Mouse (Mus musculus) lung, embryonic 16.5 days (tissue): Measurements from ENCODE around the gene Ptpn14. TPM values are rescaled to one million over a fixed set of nuclear protein-coding genes. Genes with fewer than 3 reads are reported as not detected.
A peak's percentile ranks its signal among the peaks of the same experiment; 100 is the strongest.

ENCODE experiments used
- ATAC-seq: fragments of 200-750 bp; cut with Nextera tagmentation; 2 replicates; pipeline ENCODE4 v1.8.0; 2017; ENCODE audit warnings: low read depth, mild to moderate bottlenecking, moderate library complexity
- H3K27ac ChIP-seq: fragments of 300-500 bp; sonication (generic); 2 replicates; pipeline ENCODE4 v1.5.1; 2014; ENCODE audit warnings: mild to moderate bottlenecking, control low read depth, low read length
- H3K27me3 ChIP-seq: fragments of 300-500 bp; sonication (generic); 2 replicates; pipeline ENCODE4 v1.6.1; 2014; ENCODE audit warnings: low read depth, low read length, mixed read lengths; ENCODE audit not compliant: control insufficient read depth, insufficient read depth
- H3K36me3 ChIP-seq: fragments of 300-500 bp; sonication (generic); 2 replicates; pipeline ENCODE4 v1.6.1; 2014; ENCODE audit warnings: low read length; ENCODE audit not compliant: control insufficient read depth, insufficient read depth
- H3K4me1 ChIP-seq: fragments of 300-500 bp; sonication (generic); replicated peaks from 2 replicates; pipeline ENCODE4 v1.6.1; 2014; ENCODE audit warnings: low read length, mixed read lengths; ENCODE audit not compliant: control insufficient read depth, insufficient read depth
- H3K4me2 ChIP-seq: fragments of 300-500 bp; sonication (generic); 2 replicates; pipeline ENCODE4 v1.6.1; 2014; ENCODE audit warnings: low read depth, low read length, control low read depth
- H3K4me3 ChIP-seq: fragments of 300-500 bp; sonication (generic); 2 replicates; pipeline ENCODE4 v1.5.1; 2014; ENCODE audit warnings: mild to moderate bottlenecking, low read length, control low read depth
- H3K9ac ChIP-seq: fragments of 300-500 bp; sonication (generic); 2 replicates; pipeline ENCODE4 v1.6.1; 2014; ENCODE audit warnings: low read length, control low read depth
- H3K9me3 ChIP-seq: fragments of 300-500 bp; sonication (generic); 2 replicates; pipeline ENCODE4 v1.6.1; 2016; ENCODE audit warnings: low read length; ENCODE audit not compliant: control insufficient read depth
- WGBS: fragments of 180-500 bp; shearing (Covaris S2); extraction: QIAGEN DNeasy Blood & Tissue Kit; methylation state at CpG from one replicate; pipeline ENCODE4 v1.1.7; 2014; 5-methylcytosine and 5-hydroxymethylcytosine counted together
- polyA plus RNA-seq: library from polyadenylated mRNA; unstranded; fragments of >200 nt; fragmentation: Nextera tagmentation; extraction: Ambion mirVana; gene quantifications from 2 replicates; pipeline ENCODE4 v1.2.1, GENCODE M21; 2015

The Ptpn14 gene
- polyA plus RNA-seq, 1 experiment from 2014 or later, result 7.9 TPM

DNA sequence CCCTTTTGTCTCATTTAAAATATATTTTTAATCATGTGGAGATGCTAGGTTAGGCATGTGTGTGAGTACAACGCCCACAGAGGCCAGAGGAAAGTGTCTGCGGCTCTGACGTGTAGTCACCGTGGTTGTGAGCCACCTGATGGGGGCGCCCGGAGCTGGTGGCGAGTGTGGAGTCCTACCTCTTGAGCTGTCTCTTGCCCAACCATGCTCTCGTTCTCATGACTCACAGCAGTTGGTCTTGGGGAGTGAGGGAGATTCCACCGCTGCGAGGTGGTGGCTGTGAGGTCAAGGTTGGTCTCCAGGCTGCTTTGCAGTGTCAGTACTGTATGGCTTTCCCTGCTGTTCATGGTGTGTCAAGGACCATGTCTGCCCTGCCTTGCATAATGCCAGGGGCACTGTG lies 140.0 kb downstream of the Ptpn14 start:
- 0 out of 2 replicates have a peak, but pooled peaks have one; percentile 19 for ATAC-seq
- Histone ChIP-seq H3K36me3 (peaks cover 15% of the 10 kb centered on the region), H3K4me2 (no peak overlapping the region), H3K4me3 (no peak overlapping the region), H3K9me3 (no peaks in the 10 kb centered on the region), H3K27ac (peak overlapping the region; percentile 61), H3K4me1 (peaks cover 17% of the 10 kb centered on the region), H3K9ac (no peak overlapping the region), H3K27me3 (no peaks in the 10 kb centered on the region)
- 62% methylated on average over 10 of the region's 10 CpGs for WGBS

- no peak overlapping the region for H3K9ac ChIP-seq
- H3K9me3 ChIP-seq, result no peaks in the 10 kb centered on the region
- H3K27ac ChIP-seq, result no peak overlapping the region
- ATAC-seq, result no peak
- H3K36me3 ChIP-seq, result peaks cover 10% of the 10 kb centered on the region
- no peak overlapping the region for H3K4me3 ChIP-seq
- H3K27me3 ChIP-seq, result no peaks in the 10 kb centered on the region
- peaks cover 25% of the 10 kb centered on the region for H3K4me1 ChIP-seq
- H3K4me2 ChIP-seq, result no peak overlapping the region
- 86% methylated on average over 18 of the region's 18 CpGs for WGBS
Observed at GRCm38 (mm10) chr1:189869651-189870270, 141.7 kb downstream of the Ptpn14 start.

DNA sequence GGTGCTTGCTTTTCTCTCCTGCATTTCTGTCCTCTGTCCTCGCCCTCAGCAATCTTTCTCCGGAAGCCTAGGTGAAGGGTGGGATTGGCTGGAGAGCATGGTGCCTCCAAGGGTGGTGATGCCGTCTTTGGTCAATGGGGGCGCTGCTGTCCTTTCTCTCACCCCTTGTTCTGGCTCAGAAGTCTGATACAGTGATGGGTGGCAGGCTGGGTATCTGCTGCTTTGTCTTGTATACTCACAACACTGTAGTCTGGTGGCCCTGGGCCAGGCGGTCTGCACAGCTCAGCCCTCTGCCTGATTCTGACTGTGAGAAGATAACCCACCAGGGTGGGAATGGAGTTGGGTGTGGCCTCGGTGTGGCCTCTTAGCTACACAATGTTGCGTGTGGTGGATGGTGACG lies 142.5 kb downstream of the Ptpn14 start:
- no peak overlapping the region for H3K4me3 ChIP-seq
- ATAC-seq, result no peak
- no peaks in the 10 kb centered on the region for H3K27me3 ChIP-seq
- H3K27ac ChIP-seq, result no peak overlapping the region
- no peak overlapping the region for H3K9ac ChIP-seq
- no peaks in the 10 kb centered on the region for H3K9me3 ChIP-seq
- no peak overlapping the region for H3K4me2 ChIP-seq
- peaks cover 32% of the 10 kb centered on the region for H3K4me1 ChIP-seq
- 74% methylated on average over 8 of the region's 8 CpGs for WGBS
- H3K36me3 ChIP-seq, result peaks cover 6% of the 10 kb centered on the region

DNA sequence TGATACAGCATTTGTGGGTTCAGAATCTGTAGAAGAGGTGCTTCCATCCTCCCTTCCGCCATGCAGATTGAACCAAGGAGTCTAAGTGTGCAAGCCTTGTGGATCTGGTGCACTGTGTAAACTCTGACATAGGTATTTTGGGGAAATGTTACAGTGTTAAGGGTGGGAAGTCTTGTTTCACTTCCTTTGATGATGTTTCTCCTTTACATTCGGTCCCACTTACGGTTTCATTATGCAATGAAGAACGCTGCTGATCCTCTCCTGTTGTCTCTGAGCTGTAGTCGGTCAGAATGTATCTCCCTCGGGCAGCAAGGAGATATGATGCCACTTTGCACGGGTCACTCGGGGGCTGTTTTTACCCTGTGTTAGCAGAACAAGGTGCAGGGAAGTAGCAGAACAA lies 143.6 kb downstream of the Ptpn14 start:
- Histone ChIP-seq H3K4me1 (peaks cover 36% of the 10 kb centered on the region), H3K9ac (no peak overlapping the region), H3K4me2 (no peak overlapping the region), H3K9me3 (no peaks in the 10 kb centered on the region), H3K27ac (no peak overlapping the region), H3K4me3 (no peak overlapping the region), H3K36me3 (peaks cover 5% of the 10 kb centered on the region; the same call in 1 of the 2 replicates), H3K27me3 (no peaks in the 10 kb centered on the region)
- ATAC-seq, result no peak
- WGBS, result 85% methylated on average over 8 of the region's 8 CpGs

- 67% methylated on average over 4 of the region's 4 CpGs for WGBS
- no peak for ATAC-seq
Observed at GRCm38 (mm10) chr1:189872050-189872449, 144.0 kb downstream of the Ptpn14 start.

DNA sequence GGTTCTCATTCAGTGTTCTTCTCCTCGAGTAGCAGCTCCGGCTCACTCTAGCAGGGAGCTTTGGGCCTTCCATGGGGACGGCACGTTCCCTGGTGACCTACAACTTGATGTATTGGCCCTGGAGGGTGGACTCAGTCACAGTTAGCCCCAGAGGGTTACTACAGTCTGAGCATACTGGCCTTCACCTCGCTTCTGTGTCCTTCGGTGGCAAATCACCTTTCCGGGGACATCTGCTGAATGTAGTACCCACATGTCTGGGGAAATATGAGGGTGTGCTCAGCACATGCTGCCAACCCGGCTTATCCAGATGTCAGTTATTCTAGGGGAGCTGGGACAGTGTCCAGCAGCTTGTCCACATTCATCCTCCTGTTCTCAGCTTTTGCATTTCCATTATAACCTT lies 145.5 kb downstream of the Ptpn14 start:
- no peak overlapping the region for H3K4me2 ChIP-seq
- WGBS, result 74% methylated on average over 8 of the region's 8 CpGs
- no peaks in the 10 kb centered on the region for H3K27me3 ChIP-seq
- peaks cover 5% of the 10 kb centered on the region; the same call in 1 of the 2 replicates for H3K36me3 ChIP-seq
- H3K9me3 ChIP-seq, result no peaks in the 10 kb centered on the region
- H3K9ac ChIP-seq, result no peak overlapping the region
- no peak overlapping the region for H3K4me3 ChIP-seq
- ATAC-seq, result no peak
- peaks cover 21% of the 10 kb centered on the region; the same call in 1 of the 2 replicates for H3K4me1 ChIP-seq
- H3K27ac ChIP-seq, result no peak overlapping the region

More at GRCm38 (mm10) chr1:189872050-189872449, 144.0 kb downstream of the Ptpn14 start:
- peaks cover 5% of the 10 kb centered on the region; the same call in 1 of the 2 replicates for H3K36me3 ChIP-seq
- H3K27me3 ChIP-seq, result no peaks in the 10 kb centered on the region
- peaks cover 32% of the 10 kb centered on the region for H3K4me1 ChIP-seq
- no peak overlapping the region for H3K27ac ChIP-seq
- no peak overlapping the region for H3K4me3 ChIP-seq
- H3K9ac ChIP-seq, result no peak overlapping the region
- no peaks in the 10 kb centered on the region for H3K9me3 ChIP-seq
- H3K4me2 ChIP-seq, result no peak overlapping the region

- H3K4me2 ChIP-seq, result no peak overlapping the region
- ATAC-seq, result peak; percentile 80
- H3K9ac ChIP-seq, result no peak overlapping the region
- H3K27ac ChIP-seq, result peak overlapping the region; percentile 86
- peaks cover 26% of the 10 kb centered on the region for H3K4me1 ChIP-seq
- H3K4me3 ChIP-seq, result no peak overlapping the region
- H3K9me3 ChIP-seq, result no peaks in the 10 kb centered on the region
- no peaks in the 10 kb centered on the region for H3K27me3 ChIP-seq
- 22% methylated on average over 6 of the region's 6 CpGs for WGBS
- H3K36me3 ChIP-seq, result no peaks in the 10 kb centered on the region; the same call in 1 of the 2 replicates
Observed at GRCm38 (mm10) chr1:189875439-189875861, 147.4 kb downstream of the Ptpn14 start.

GRCm38 (mm10) chr1:189876162-189876561 lies 148.1 kb downstream of the Ptpn14 start:
- no peak for ATAC-seq
- Histone ChIP-seq H3K36me3 (no peaks in the 10 kb centered on the region), H3K9me3 (no peaks in the 10 kb centered on the region), H3K4me2 (no peak overlapping the region), H3K4me1 (peaks cover 26% of the 10 kb centered on the region), H3K4me3 (no peak overlapping the region), H3K27me3 (no peaks in the 10 kb centered on the region), H3K27ac (peak overlapping the region; percentile 79; the same call in 1 of the 2 replicates), H3K9ac (no peak overlapping the region)
- WGBS, result 61% methylated on average over 8 of the region's 8 CpGs

- Histone ChIP-seq H3K27me3 (no peaks in the 10 kb centered on the region), H3K4me2 (no peak overlapping the region), H3K4me3 (no peak overlapping the region), H3K9me3 (no peaks in the 10 kb centered on the region), H3K36me3 (no peaks in the 10 kb centered on the region), H3K9ac (no peak overlapping the region), H3K27ac (peak overlapping the region; percentile 30; the same call in 1 of the 2 replicates), H3K4me1 (peaks cover 23% of the 10 kb centered on the region)
- 51% methylated on average over 2 of the region's 2 CpGs for whole genome bisulfite sequencing
- ATAC-seq, result peak; percentile 34; the same call in 1 of the 2 replicates
Observed at GRCm38 (mm10) chr1:189879212-189879611, 151.1 kb downstream of the Ptpn14 start.
